In the genomic region with DNA sequence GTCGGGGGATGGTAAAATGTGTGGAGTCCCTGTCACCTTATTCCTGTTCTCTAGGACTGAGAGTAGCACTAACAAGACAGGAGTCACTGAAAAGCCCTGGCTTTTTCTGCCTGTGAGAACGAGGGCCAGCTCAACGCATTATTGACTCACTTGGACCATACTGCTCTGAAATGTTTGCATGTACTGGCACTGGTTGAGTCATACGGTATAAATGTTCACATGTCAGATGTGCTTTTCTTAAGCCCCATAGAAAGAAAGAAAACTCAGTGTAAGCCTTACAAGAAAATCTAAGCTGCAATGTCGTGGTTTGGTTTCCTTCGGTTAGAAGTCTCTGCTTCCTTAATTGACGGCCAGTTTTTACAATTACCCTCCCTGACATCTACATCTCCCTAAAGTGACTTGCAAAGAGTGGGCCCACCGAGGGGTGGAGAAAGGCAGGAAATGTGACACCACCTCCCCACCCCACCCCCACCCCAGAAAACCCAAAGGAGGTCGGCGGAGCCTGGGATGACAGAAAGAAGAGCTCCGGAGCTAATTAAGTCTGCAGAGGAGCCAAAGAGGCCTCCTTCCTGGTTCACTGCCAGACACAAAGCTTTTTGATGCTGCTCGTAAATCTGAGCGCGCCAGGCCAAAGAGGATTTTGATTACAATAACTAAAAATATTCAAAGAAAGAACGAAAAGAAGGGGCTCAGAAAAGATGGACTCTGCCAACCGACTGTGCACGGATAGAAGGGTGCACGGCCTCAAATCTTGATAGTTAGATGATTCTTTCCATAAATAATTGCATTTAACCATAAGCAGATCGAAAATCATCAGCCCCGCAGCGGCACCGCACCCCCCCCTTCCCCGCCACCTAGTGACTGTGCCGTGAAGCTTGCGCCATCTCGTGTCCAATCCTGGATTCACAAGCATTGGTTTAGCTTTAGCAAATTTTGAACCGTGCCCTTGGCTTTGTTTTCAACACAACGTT, we compare ENCODE assay signal across 8 mouse cellular contexts. TPM values are rescaled to one million over a fixed set of nuclear protein-coding genes. Genes with fewer than 3 reads are reported as not detected.
A peak's percentile ranks its signal among the peaks of the same experiment; 100 is the strongest.
DNase-seq lines count a peak whose midpoint lies in the region; ATAC-seq and TF ChIP-seq lines count a peak whose summit lies in the region.

No protein-coding gene starts in this region.

- no peaks in the 10 kb centered on the region for H3K27me3 ChIP-seq in embryonic facial prominence, embryonic 14.5 days (replicated peaks; ENCODE audit: control insufficient read depth, insufficient read depth, low read length)
- 0 out of 2 replicates have a peak, but pooled peaks cover 3% of the 10 kb centered on the region for H3K27me3 ChIP-seq in heart, embryonic 14.5 days (ENCODE audit: control insufficient read depth, insufficient read depth, low read length)
- no peaks in the 10 kb centered on the region; the same call in 1 of the 2 replicates for H3K27me3 ChIP-seq in liver, embryonic 14.5 days (ENCODE audit: control insufficient read depth, insufficient read depth, low read length)
- H3K27me3 ChIP-seq in neural tube, embryonic 11.5 days (ENCODE audit: control insufficient read depth, insufficient read depth, low read length) = no peaks in the 10 kb centered on the region
- H3K27me3 ChIP-seq in stomach, embryonic 16.5 days (ENCODE audit: control insufficient read depth, insufficient read depth, low read length) = no peaks in the 10 kb centered on the region

- peak; percentile 86 for DNase-seq in A20 (ENCODE audit: low read depth, low spot score)
- DNase-seq in embryonic facial prominence, embryonic 14.5 days (ENCODE audit: low spot score) = peak; percentile 94
- DNase-seq in kidney, postnatal 10 days = peak; percentile 87
- DNase-seq in liver, embryonic 14.5 days (ENCODE audit: low read depth in 3 of 3, low spot score in 3 of 3) = peak; percentile 24 to 39 (median 34)
- peak; percentile 84 for DNase-seq in neural tube, embryonic 11.5 days (ENCODE audit: low spot score)

- peak; percentile 64 for TF ChIP-seq CTCF in bone marrow, adult 2 months (IDR thresholded peaks at IDR 0.05; ENCODE audit: control insufficient read depth, insufficient read depth, low read length)
- TF ChIP-seq CTCF in liver, embryonic 14.5 days (IDR thresholded peaks at IDR 0.05; ENCODE audit: low read depth) = peak; percentile 88

- H3K36me3 ChIP-seq in embryonic facial prominence, embryonic 14.5 days (ENCODE audit: control insufficient read depth, insufficient read depth, low read length) = no peaks in the 10 kb centered on the region
- H3K36me3 ChIP-seq in heart, embryonic 14.5 days (ENCODE audit: control insufficient read depth, insufficient read depth, low read length) = no peaks in the 10 kb centered on the region
- H3K36me3 ChIP-seq in liver, embryonic 14.5 days (replicated peaks; ENCODE audit: control insufficient read depth, insufficient read depth, low read depth) = no peaks in the 10 kb centered on the region
- H3K36me3 ChIP-seq in neural tube, embryonic 11.5 days (ENCODE audit: control insufficient read depth, insufficient read depth, low read length) = no peaks in the 10 kb centered on the region
- no peaks in the 10 kb centered on the region for H3K36me3 ChIP-seq in stomach, embryonic 16.5 days (ENCODE audit: control insufficient read depth, insufficient read depth, low read length)

- no peaks in the 10 kb centered on the region for H3K9me3 ChIP-seq in embryonic facial prominence, embryonic 14.5 days (ENCODE audit: control insufficient read depth, low read length)
- no peaks in the 10 kb centered on the region for H3K9me3 ChIP-seq in heart, embryonic 14.5 days (ENCODE audit: control insufficient read depth, low read length)
- H3K9me3 ChIP-seq in liver, embryonic 14.5 days (ENCODE audit: control insufficient read depth, low read length) = no peaks in the 10 kb centered on the region
- H3K9me3 ChIP-seq in neural tube, embryonic 11.5 days (ENCODE audit: control insufficient read depth, low read length) = no peaks in the 10 kb centered on the region
- no peaks in the 10 kb centered on the region for H3K9me3 ChIP-seq in stomach, embryonic 16.5 days (replicated peaks; ENCODE audit: control insufficient read depth, low read length)

- H3K9ac ChIP-seq in embryonic facial prominence, embryonic 14.5 days (ENCODE audit: low read depth, low read length) = peak overlapping the region; percentile 62
- H3K9ac ChIP-seq in heart, embryonic 14.5 days (ENCODE audit: low read length) = peak overlapping the region; percentile 72
- H3K9ac ChIP-seq in liver, embryonic 14.5 days (replicated peaks) = peak overlapping the region; percentile 43
- H3K9ac ChIP-seq in neural tube, embryonic 11.5 days (ENCODE audit: low read length) = peak overlapping the region; percentile 58; the same call in 1 of the 2 replicates
- peak overlapping the region; percentile 59 for H3K9ac ChIP-seq in stomach, embryonic 16.5 days (ENCODE audit: low read length)

- TF ChIP-seq POLR2A in bone marrow, adult 2 months (IDR thresholded peaks at IDR 0.05; ENCODE audit: borderline replicate concordance, control insufficient read depth, low read depth, low read length) = no peak

- H3K4me2 ChIP-seq in embryonic facial prominence, embryonic 14.5 days (ENCODE audit: low read depth, low read length) = peak overlapping the region; percentile 78
- peak overlapping the region; percentile 63 for H3K4me2 ChIP-seq in heart, embryonic 14.5 days (ENCODE audit: low read length)
- H3K4me2 ChIP-seq in liver, embryonic 14.5 days (ENCODE audit: low read depth) = peak overlapping the region; percentile 65
- H3K4me2 ChIP-seq in neural tube, embryonic 11.5 days (ENCODE audit: low read depth) = peak overlapping the region; percentile 57
- H3K4me2 ChIP-seq in stomach, embryonic 16.5 days (ENCODE audit: low read depth, low read length) = peak overlapping the region; percentile 53

- TF ChIP-seq EP300 in liver, embryonic 14.5 days (IDR thresholded peaks at IDR 0.05; ENCODE audit: low read depth) = no peak

- H3K27ac ChIP-seq in bone marrow, adult 2 months (ENCODE audit: control insufficient read depth, insufficient read depth, low read depth, low read length, poor library complexity) = no peak overlapping the region
- H3K27ac ChIP-seq in embryonic facial prominence, embryonic 14.5 days (replicated peaks; ENCODE audit: low read depth, low read length) = peak overlapping the region; percentile 77
- peak overlapping the region; percentile 6 to 48; a peak in 1 of 4 replicates for H3K27ac ChIP-seq in heart, embryonic 14.5 days (replicated peaks in 1 of 2; ENCODE audit: control insufficient read depth in 1 of 2, insufficient read depth in 1 of 2, low read depth in 2 of 2, low read length in 2 of 2)
- no peak overlapping the region for H3K27ac ChIP-seq in liver, embryonic 14.5 days
- H3K27ac ChIP-seq in neural tube, embryonic 11.5 days (ENCODE audit: low read depth, low read length) = peak overlapping the region; percentile 30; the same call in 1 of the 2 replicates
- peak overlapping the region; percentile 90 for H3K27ac ChIP-seq in stomach, embryonic 16.5 days (ENCODE audit: low read length)

- no peaks in the 10 kb centered on the region for H3K4me1 ChIP-seq in bone marrow, adult 2 months (ENCODE audit: control insufficient read depth, insufficient read depth, low read length)
- H3K4me1 ChIP-seq in embryonic facial prominence, embryonic 14.5 days (ENCODE audit: control insufficient read depth, insufficient read depth, low read length) = peaks cover 15% of the 10 kb centered on the region
- H3K4me1 ChIP-seq in heart, embryonic 14.5 days (ENCODE audit: control insufficient read depth in 2 of 2, insufficient read depth in 2 of 2, low read length in 2 of 2) = peaks cover 9 to 15% of the 10 kb centered on the region in 2 experiments
- peaks cover 0 to 2% of the 10 kb centered on the region in 2 experiments; a peak in 2 of 4 replicates for H3K4me1 ChIP-seq in liver, embryonic 14.5 days (replicated peaks; ENCODE audit: control insufficient read depth in 2 of 2, insufficient read depth in 2 of 2, low read length in 1 of 2)
- peaks cover 3% of the 10 kb centered on the region; the same call in 1 of the 2 replicates for H3K4me1 ChIP-seq in neural tube, embryonic 11.5 days (ENCODE audit: control insufficient read depth, insufficient read depth, low read length)
- peaks cover 21% of the 10 kb centered on the region for H3K4me1 ChIP-seq in stomach, embryonic 16.5 days (ENCODE audit: control insufficient read depth, insufficient read depth, low read length)

- 8% methylated on average over 28 of the region's 28 CpGs for WGBS in bone marrow, adult 2 months
- 6% methylated on average over 28 of the region's 28 CpGs for WGBS in embryonic facial prominence, embryonic 14.5 days
- WGBS in heart, embryonic 14.5 days = 7% methylated on average over 28 of the region's 28 CpGs
- 6% methylated on average over 28 of the region's 28 CpGs for WGBS in liver, embryonic 14.5 days (ENCODE audit: insufficient replicate concordance)
- 5% methylated on average over 28 of the region's 28 CpGs for WGBS in neural tube, embryonic 11.5 days
- 4% methylated on average over 28 of the region's 28 CpGs for WGBS in stomach, embryonic 16.5 days

- no peak overlapping the region for H3K4me3 ChIP-seq in bone marrow, adult 2 months (replicated peaks; ENCODE audit: control insufficient read depth, low read depth, low read length)
- H3K4me3 ChIP-seq in embryonic facial prominence, embryonic 14.5 days (ENCODE audit: low read depth, low read length) = peak overlapping the region; percentile 46
- peak overlapping the region; percentile 34 to 47 for H3K4me3 ChIP-seq in heart, embryonic 14.5 days (ENCODE audit: control insufficient read depth in 1 of 2, insufficient read depth in 1 of 2, low read depth in 1 of 2, low read length in 2 of 2)
- peak overlapping the region; percentile 56 to 58 for H3K4me3 ChIP-seq in liver, embryonic 14.5 days (ENCODE audit: insufficient read depth in 1 of 2, low read depth in 2 of 2, low read length in 2 of 2)
- peak overlapping the region; percentile 20 for H3K4me3 ChIP-seq in neural tube, embryonic 11.5 days (ENCODE audit: low read depth, low read length)
- peak overlapping the region; percentile 44 for H3K4me3 ChIP-seq in stomach, embryonic 16.5 days (replicated peaks; ENCODE audit: low read length)

- ATAC-seq in embryonic facial prominence, embryonic 14.5 days (ENCODE audit: low read depth) = peak; percentile 84
- no peak for ATAC-seq in heart, embryonic 14.5 days (ENCODE audit: insufficient number of reproducible peaks, insufficient read depth, low FRiP score, low read depth)
- no peak for ATAC-seq in liver, embryonic 14.5 days (ENCODE audit: insufficient read depth)
- peak; percentile 67 for ATAC-seq in neural tube, embryonic 11.5 days (ENCODE audit: insufficient read depth, low FRiP score, low TSS enrichment)
- peak; percentile 68 for ATAC-seq in stomach, embryonic 16.5 days (ENCODE audit: insufficient read depth, low FRiP score)

RNA-seq across cellular contexts. Expression of a gene that starts 28.0 kb away (rescaled TPM):
- not detected in 2 replicates for polyA plus RNA-seq in bone marrow, adult 2 months (2011; ENCODE audit: insufficient read depth, insufficient read length, low replicate concordance, missing spikeins)
- polyA plus RNA-seq in embryonic facial prominence, embryonic 14.5 days (2014; fragmentation: Nextera tagmentation; extraction: Ambion mirVana) = not detected in 2 replicates
- 0.22 TPM in 1 of 2 replicates, not detected in the other for polyA plus RNA-seq in heart, embryonic 14.5 days (2014; fragmentation: Nextera tagmentation; extraction: Ambion mirVana)
- polyA plus RNA-seq in liver, embryonic 14.5 days (2012; rRNA removed) = not detected in 2 replicates
- not detected in 2 replicates for polyA plus RNA-seq in liver, embryonic 14.5 days (2014; fragmentation: Nextera tagmentation; extraction: Ambion mirVana)
- not detected in 2 replicates for polyA plus RNA-seq in neural tube, embryonic 11.5 days (2014; fragmentation: Nextera tagmentation; extraction: Ambion mirVana)
- polyA plus RNA-seq in stomach, embryonic 16.5 days (2015; fragmentation: Nextera tagmentation; extraction: Ambion mirVana) = 0.91 and 1.0 TPM in 2 replicates

RNA-seq across cellular contexts. Expression of a gene that starts 40.5 kb away (rescaled TPM):
- 0.61 TPM in 1 of 2 replicates, not detected in the other for polyA plus RNA-seq in bone marrow, adult 2 months (2011; ENCODE audit: insufficient read depth, insufficient read length, low replicate concordance, missing spikeins)
- polyA plus RNA-seq in embryonic facial prominence, embryonic 14.5 days (2014; fragmentation: Nextera tagmentation; extraction: Ambion mirVana) = 1.2 and 1.6 TPM in 2 replicates
- 1.7 and 2.5 TPM in 2 replicates for polyA plus RNA-seq in heart, embryonic 14.5 days (2014; fragmentation: Nextera tagmentation; extraction: Ambion mirVana)
- 1.2 and 1.6 TPM in 2 replicates for polyA plus RNA-seq in liver, embryonic 14.5 days (2012; rRNA removed)
- 0.88 and 1.5 TPM in 2 replicates for polyA plus RNA-seq in liver, embryonic 14.5 days (2014; fragmentation: Nextera tagmentation; extraction: Ambion mirVana)
- polyA plus RNA-seq in neural tube, embryonic 11.5 days (2014; fragmentation: Nextera tagmentation; extraction: Ambion mirVana) = 0.69 and 1.1 TPM in 2 replicates
- 1.8 and 3.6 TPM in 2 replicates for polyA plus RNA-seq in stomach, embryonic 16.5 days (2015; fragmentation: Nextera tagmentation; extraction: Ambion mirVana)

Comparison
In these comparisons a context has a peak if more than half of its experiments do, and no peak if none do; other contexts are left out.
1. DNase-seq: peak in every context shown above with its lines; median percentile 94 in embryonic facial prominence, embryonic 14.5 days; 87 in kidney, postnatal 10 days; 86 in A20; 84 in neural tube, embryonic 11.5 days; 34 in liver, embryonic 14.5 days.
2. H3K27ac ChIP-seq: peak in embryonic facial prominence, embryonic 14.5 days (single experiment), heart, embryonic 14.5 days (2 of 2), neural tube, embryonic 11.5 days (single experiment) and stomach, embryonic 16.5 days (single experiment); none in bone marrow, adult 2 months (single experiment) and liver, embryonic 14.5 days (single experiment).
3. ATAC-seq: peak in embryonic facial prominence, embryonic 14.5 days (single experiment), neural tube, embryonic 11.5 days (single experiment) and stomach, embryonic 16.5 days (single experiment); none in heart, embryonic 14.5 days (single experiment) and liver, embryonic 14.5 days (single experiment).
4. Peak in every context shown above with its lines, with median percentiles within 50 percentile points of each other: H3K4me2 ChIP-seq and H3K9ac ChIP-seq.